Comparison of ENCODE assay signal across 11 mouse cellular contexts in the genomic region with DNA sequence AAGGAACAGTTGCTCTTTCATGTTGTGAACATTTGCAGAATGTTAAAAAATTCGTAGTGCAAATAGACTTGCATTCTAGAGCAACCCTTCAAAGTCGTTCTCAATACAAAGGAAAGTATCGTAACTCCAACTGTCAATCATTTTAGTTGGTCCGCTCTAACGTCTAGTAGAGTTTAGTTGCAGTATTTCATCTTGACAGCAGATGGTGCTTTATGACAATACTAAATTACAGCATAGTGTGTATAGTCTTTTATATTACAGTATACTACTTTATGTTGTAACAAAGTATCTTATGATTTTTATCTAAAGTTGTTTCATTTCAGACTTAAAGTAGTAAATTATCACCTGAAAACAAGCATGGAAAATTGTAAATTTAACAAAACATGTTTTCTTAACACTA.
DNase-seq lines count a peak whose midpoint lies in the region; TF ChIP-seq lines count a peak whose summit lies in the region.
"Had no signal": no experiment of that assay in that cellular context is flagged by ENCODE, and none has a peak within 500 bp of the region (broad histone marks: within the 10 kb centered on the region; RNA-seq: fewer than 3 reads in every experiment).

No protein-coding gene starts in this region.

- peak; percentile 47 for TF ChIP-seq CTCF in left cerebral cortex, adult 2 months (IDR thresholded peaks at IDR 0.05)

- DNase-seq in embryo, embryonic 11 days: peak; percentile 17
- no peak for DNase-seq in embryo, embryonic 10 days (ENCODE audit: low spot score)
- no peak for DNase-seq in left cerebral cortex, adult 2 months (ENCODE audit: extremely low spot score in 1 of 2, low spot score in 2 of 2)
- DNase-seq in left cerebral cortex, adult 9 months (ENCODE audit: low spot score in 2 of 2): no peak
- DNase-seq in 416B (ENCODE audit: low read depth): peak; percentile 36
- peak; percentile 58 for DNase-seq in lung, postnatal 36 days
- DNase-seq in cerebellum, postnatal 25 days: no peak
- no peak for DNase-seq in c-Kit-positive CD71-positive TER-119-positive erythroid progenitor cells, embryonic 14.5 days (ENCODE audit: low spot score)
- DNase-seq: adrenal gland, postnatal 25 days; heart, postnatal 4 days had no signal

- intact Hi-C loops in left cerebral cortex, adult 2 months (cut with DNase I): loop anchor here (5.0 kb wide), 2 partner anchors 213 to 602 kb away; no protein-coding TSS in a partner anchor

- no peak overlapping the region for H3K27ac ChIP-seq in left cerebral cortex, adult 2 months
- H3K27ac ChIP-seq: liver, embryonic 12.5 days had no signal

- H3K4me3 ChIP-seq in left cerebral cortex, adult 2 months: no peak overlapping the region
- H3K4me3 ChIP-seq: liver, embryonic 12.5 days had no signal

Comparison
In these comparisons a context has a peak if more than half of its experiments do, and no peak if none do; other contexts are left out.
1. DNase-seq: peak in embryo, embryonic 11 days (single experiment), 416B (single experiment) and lung, postnatal 36 days (single experiment); none in embryo, embryonic 10 days (single experiment), left cerebral cortex, adult 2 months (0 of 2), left cerebral cortex, adult 9 months (0 of 2), cerebellum, postnatal 25 days (0 of 2) and c-Kit-positive CD71-positive TER-119-positive erythroid progenitor cells, embryonic 14.5 days (single experiment).